Mouse (Mus musculus): ENCODE results near the gene Fam193b. TPM values are rescaled to one million over a fixed set of nuclear protein-coding genes. Genes with fewer than 3 reads are reported as not detected.

The Fam193b gene
- polyA plus RNA-seq, 2 experiments, result 4.0 to 20.9 TPM

- peaks cover 10% of the 10 kb centered on the region for H3K36me3 ChIP-seq (replicated peaks; ENCODE audit: control insufficient read depth, insufficient read depth, low read depth)
- peak within 1 kb of the TSS; percentile 79 for H3K9ac ChIP-seq (replicated peaks)
- peak within 1 kb of the TSS; percentile 94 for H3K4me2 ChIP-seq (ENCODE audit: low read depth)
- H3K27ac ChIP-seq, result no peak within 1 kb of the TSS
- no peaks in the 10 kb centered on the region for H3K27me3 ChIP-seq (ENCODE audit: control insufficient read depth, insufficient read depth, low read length)
- peak; percentile 62 to 64 (median 64) for DNase-seq (ENCODE audit: low read depth in 3 of 3, low spot score in 3 of 3)
- peaks cover 4 to 6% of the 10 kb centered on the region in 2 experiments; a peak in 2 of 4 replicates for H3K4me1 ChIP-seq (replicated peaks; ENCODE audit: control insufficient read depth in 2 of 2, insufficient read depth in 2 of 2, low read length in 1 of 2)
- no peak for TF ChIP-seq CTCF (IDR thresholded peaks at IDR 0.05; ENCODE audit: low read depth)
- TF ChIP-seq EP300 (IDR thresholded peaks at IDR 0.05; ENCODE audit: low read depth), result no peak
- peak within 1 kb of the TSS; percentile 89 to 94 for H3K4me3 ChIP-seq (ENCODE audit: insufficient read depth in 1 of 2, low read depth in 2 of 2, low read length in 2 of 2)
- peak; percentile 82 for ATAC-seq (ENCODE audit: insufficient read depth)
- 6% methylated on average over 49 of the region's 51 CpGs for WGBS (ENCODE audit: insufficient replicate concordance)
- H3K9me3 ChIP-seq (ENCODE audit: control insufficient read depth, low read length), result no peaks in the 10 kb centered on the region
Observed at GRCm38 (mm10) chr13:55599566-55600540, 28.9 kb upstream of the Fam193b start, which contains the start of gene B4galt7. B4galt7 (plus strand) TSS chr13:55599896.

GRCm38 (mm10) chr13:55596802-55597201, 25.9 kb upstream of the Fam193b start:
- no peak for DNase-seq (ENCODE audit: low read depth in 3 of 3, low spot score in 3 of 3)
- no peaks in the 10 kb centered on the region for H3K27me3 ChIP-seq (ENCODE audit: control insufficient read depth, insufficient read depth, low read length)
- no peak overlapping the region for H3K27ac ChIP-seq
- H3K4me3 ChIP-seq (ENCODE audit: insufficient read depth in 1 of 2, low read depth in 2 of 2, low read length in 2 of 2), result no peak overlapping the region
- ATAC-seq (ENCODE audit: insufficient read depth), result no peak
- WGBS (ENCODE audit: insufficient replicate concordance), result 90% methylated on average over 12 of the region's 12 CpGs
- peaks cover 12 to 15% of the 10 kb centered on the region in 2 experiments for H3K4me1 ChIP-seq (replicated peaks; ENCODE audit: control insufficient read depth in 2 of 2, insufficient read depth in 2 of 2, low read length in 1 of 2)
- no peak overlapping the region for H3K4me2 ChIP-seq (ENCODE audit: low read depth)
- H3K9ac ChIP-seq (replicated peaks), result no peak overlapping the region
- peaks cover 15% of the 10 kb centered on the region for H3K36me3 ChIP-seq (replicated peaks; ENCODE audit: control insufficient read depth, insufficient read depth, low read depth)
- H3K9me3 ChIP-seq (ENCODE audit: control insufficient read depth, low read length), result no peaks in the 10 kb centered on the region
- TF ChIP-seq CTCF (IDR thresholded peaks at IDR 0.05; ENCODE audit: low read depth), result no peak
- TF ChIP-seq EP300 (IDR thresholded peaks at IDR 0.05; ENCODE audit: low read depth), result no peak

GRCm38 (mm10) chr13:55595375-55595774, 24.5 kb upstream of the Fam193b start:
- no peak overlapping the region for H3K9ac ChIP-seq (replicated peaks)
- H3K36me3 ChIP-seq (replicated peaks; ENCODE audit: control insufficient read depth, insufficient read depth, low read depth), result peaks cover 15% of the 10 kb centered on the region
- TF ChIP-seq EP300 (IDR thresholded peaks at IDR 0.05; ENCODE audit: low read depth) (no peak), CTCF (IDR thresholded peaks at IDR 0.05; ENCODE audit: low read depth) (no peak)
- 85% methylated on average over 12 of the region's 12 CpGs for WGBS (ENCODE audit: insufficient replicate concordance)
- no peak for DNase-seq (ENCODE audit: low read depth in 3 of 3, low spot score in 3 of 3)
- no peak for ATAC-seq (ENCODE audit: insufficient read depth)
- H3K4me3 ChIP-seq (ENCODE audit: insufficient read depth in 1 of 2, low read depth in 2 of 2, low read length in 2 of 2), result no peak overlapping the region
- no peaks in the 10 kb centered on the region for H3K27me3 ChIP-seq (ENCODE audit: control insufficient read depth, insufficient read depth, low read length)
- H3K4me2 ChIP-seq (ENCODE audit: low read depth), result no peak overlapping the region
- peaks cover 8 to 10% of the 10 kb centered on the region in 2 experiments for H3K4me1 ChIP-seq (replicated peaks; ENCODE audit: control insufficient read depth in 2 of 2, insufficient read depth in 2 of 2, low read length in 1 of 2)
- no peaks in the 10 kb centered on the region for H3K9me3 ChIP-seq (ENCODE audit: control insufficient read depth, low read length)
- H3K27ac ChIP-seq, result no peak overlapping the region

- ATAC-seq (ENCODE audit: insufficient read depth) (peak; percentile 53), DNase-seq (ENCODE audit: low read depth in 3 of 3, low spot score in 3 of 3) (no peak)
- H3K4me2 ChIP-seq (ENCODE audit: low read depth), result peak overlapping the region; percentile 60
- WGBS (ENCODE audit: insufficient replicate concordance), result under 1% methylated on average over 31 of the region's 31 CpGs
- no peaks in the 10 kb centered on the region; the same call in 1 of the 2 replicates for H3K27me3 ChIP-seq (ENCODE audit: control insufficient read depth, insufficient read depth, low read length)
- peak overlapping the region; percentile 95 for H3K9ac ChIP-seq (replicated peaks)
- H3K36me3 ChIP-seq (replicated peaks; ENCODE audit: control insufficient read depth, insufficient read depth, low read depth), result peaks cover 15% of the 10 kb centered on the region
- peak overlapping the region; percentile 27; the same call in 1 of the 2 replicates for H3K27ac ChIP-seq
- H3K9me3 ChIP-seq (ENCODE audit: control insufficient read depth, low read length), result no peaks in the 10 kb centered on the region
- peak overlapping the region; percentile 89 to 95 for H3K4me3 ChIP-seq (ENCODE audit: insufficient read depth in 1 of 2, low read depth in 2 of 2, low read length in 2 of 2)
- H3K4me1 ChIP-seq (replicated peaks; ENCODE audit: control insufficient read depth in 2 of 2, insufficient read depth in 2 of 2, low read length in 1 of 2), result peaks cover 8 to 9% of the 10 kb centered on the region in 2 experiments; a peak in 3 of 4 replicates
- TF ChIP-seq CTCF (IDR thresholded peaks at IDR 0.05; ENCODE audit: low read depth), result no peak
- TF ChIP-seq EP300 (IDR thresholded peaks at IDR 0.05; ENCODE audit: low read depth), result no peak
Observed at GRCm38 (mm10) chr13:55593254-55593747, 22.4 kb upstream of the Fam193b start.
